Mouse (Mus musculus) G1E (cell line): ENCODE data around the gene B130006D01Rik.

Source experiments
- CTCF ChIP-seq: IDR thresholded peaks from 2 replicates; pipeline ENCODE4 v1.5.1; 2012; ENCODE audit warnings: low read depth, low read length, inconsistent platforms, mixed read lengths
- GATA1 ChIP-seq: IDR thresholded peaks from 2 replicates; pipeline ENCODE4 v1.6.1; 2012; ENCODE audit warnings: borderline replicate concordance, low read length, inconsistent platforms, mixed read lengths
- TAL1 ChIP-seq: conservative IDR thresholded peaks from 2 replicates; pipeline ENCODE4 v1.6.1; 2012; ENCODE audit warnings: low read depth, low read length, inconsistent platforms, mixed read lengths

DNA sequence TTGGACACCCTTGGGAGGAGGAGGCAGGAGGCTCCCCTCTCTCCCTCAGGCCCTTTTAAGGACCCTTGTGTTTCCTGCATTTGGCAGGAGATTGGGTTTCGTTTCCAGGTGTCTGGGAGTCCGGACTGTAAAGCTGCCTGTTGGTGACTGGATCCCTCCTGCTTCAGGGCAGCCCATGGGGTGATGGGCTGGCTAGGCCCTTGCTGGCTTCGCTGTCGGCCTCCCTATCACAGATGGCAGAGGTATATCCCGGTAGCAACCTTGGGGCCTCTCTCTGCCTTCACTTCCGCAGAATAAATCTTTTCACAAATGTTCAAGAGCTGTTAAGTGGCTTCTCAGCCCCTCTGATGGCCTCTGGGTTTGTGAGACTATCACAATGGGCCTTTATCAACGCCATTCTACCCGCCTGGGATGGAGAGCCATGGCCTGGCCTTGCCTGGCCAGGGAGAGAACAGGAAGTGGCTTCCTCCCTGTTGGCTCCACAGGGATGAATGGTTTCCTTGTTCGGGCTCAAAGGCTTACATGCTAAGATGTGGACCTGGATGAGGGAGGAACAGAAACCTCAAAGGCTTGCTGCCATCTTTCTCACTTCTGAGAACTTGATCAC is 41.3 kb upstream of the B130006D01Rik start:
- TF ChIP-seq GATA1 = no peak
- TF ChIP-seq CTCF = no peak
- no peak for TF ChIP-seq TAL1
